Mouse (Mus musculus) fat pad, adult 2 months (tissue): ENCODE results near the gene Arl8b.

Source experiments
- DNase-seq: peaks from one replicate; pipeline ENCODE4 v3.0.0-alpha.2; 2011; ENCODE audit warnings: low read depth, low spot score; ENCODE audit errors: extremely low read depth

Arl8b gene

DNA sequence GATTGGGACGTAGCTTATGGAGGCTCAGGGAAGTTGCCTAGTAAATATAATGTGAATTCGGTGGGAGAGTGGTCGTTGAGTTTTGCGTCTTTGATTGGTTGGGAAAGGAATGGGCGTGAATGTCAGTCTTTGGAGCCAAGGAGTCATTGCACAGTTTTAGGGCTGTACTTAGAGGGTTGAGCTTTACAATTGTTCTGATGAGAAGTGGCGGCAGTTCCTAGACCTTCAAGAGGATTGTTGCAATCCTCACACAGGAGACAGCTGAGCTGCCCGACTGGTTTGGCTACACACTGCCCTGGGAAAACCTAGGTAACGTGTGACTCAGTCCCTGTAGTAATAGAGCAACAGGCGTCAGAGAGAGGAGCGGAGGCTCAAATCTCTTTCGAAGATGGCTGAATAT lies 1.2 kb downstream of the Arl8b start:
- peak; percentile 82 for DNase-seq

GRCm38 (mm10) chr6:108784796-108785195 lies 1.9 kb downstream of the Arl8b start:
- no peak for DNase-seq

GRCm38 (mm10) chr6:108785551-108785950 lies 2.7 kb downstream of the Arl8b start:
- DNase-seq: no peak

GRCm38 (mm10) chr6:108791498-108791897 lies 8.6 kb downstream of the Arl8b start:
- no peak for DNase-seq

DNA sequence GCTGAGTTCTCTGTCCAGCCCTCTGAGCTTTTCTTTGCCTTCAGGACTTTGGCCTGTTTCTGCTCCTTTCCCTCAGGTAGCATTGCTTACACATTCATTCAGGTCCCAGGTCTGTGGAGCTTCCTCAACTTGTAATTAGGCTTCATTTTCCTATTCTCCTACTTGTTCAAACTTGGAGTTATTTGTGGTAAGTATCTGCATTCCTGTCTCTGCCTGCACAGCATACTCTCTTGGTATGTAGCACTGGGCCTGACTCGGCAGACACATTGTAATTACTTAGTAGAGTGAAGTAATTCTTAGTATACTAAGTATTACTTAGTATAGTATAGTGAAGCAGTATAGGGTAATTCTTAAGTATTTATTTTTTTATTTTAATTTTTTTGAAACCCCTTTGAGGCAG lies 13.0 kb downstream of the Arl8b start:
- no peak for DNase-seq

GRCm38 (mm10) chr6:108796706-108797105 lies 13.8 kb downstream of the Arl8b start:
- no peak for DNase-seq

DNA sequence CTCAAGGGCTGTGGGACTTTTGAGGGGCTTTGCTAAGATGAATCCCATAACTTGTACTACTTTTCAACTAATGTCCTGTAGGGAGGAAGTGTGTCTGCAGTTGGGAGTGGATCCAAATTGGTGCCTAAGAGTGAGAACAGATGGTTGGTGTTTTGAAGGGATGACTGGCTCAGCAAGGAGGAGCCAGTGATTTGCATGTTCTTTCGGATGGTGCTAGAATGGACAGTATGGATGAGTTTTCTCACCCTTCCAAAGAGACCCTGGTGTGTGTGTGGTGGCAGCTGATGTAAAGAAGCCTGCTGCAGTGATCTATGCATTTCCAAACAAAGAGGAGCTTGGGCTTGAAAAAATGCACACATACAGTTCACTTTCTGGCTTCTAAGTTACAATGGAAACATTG lies 22.3 kb downstream of the Arl8b start:
- no peak for DNase-seq

DNA sequence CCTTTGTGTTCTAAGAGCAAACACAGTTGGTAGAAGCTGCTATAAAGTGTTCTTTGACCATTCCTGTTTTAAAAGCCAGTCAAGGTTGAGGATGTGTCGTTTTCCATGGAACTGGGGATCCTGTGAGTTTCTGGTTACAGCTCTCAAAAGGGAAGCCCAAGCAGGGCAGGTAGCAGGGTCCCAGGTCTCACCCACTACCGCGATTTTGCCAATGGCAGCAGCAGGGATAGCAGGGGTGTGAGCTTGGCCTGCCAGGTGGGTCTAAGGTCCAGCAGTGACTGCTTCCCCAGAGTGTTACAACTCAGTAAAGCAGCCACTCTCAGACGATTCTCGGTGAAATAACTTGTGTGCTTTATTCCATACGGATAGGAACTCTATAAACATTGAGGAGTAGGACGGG lies 23.0 kb downstream of the Arl8b start:
- no peak for DNase-seq

DNA sequence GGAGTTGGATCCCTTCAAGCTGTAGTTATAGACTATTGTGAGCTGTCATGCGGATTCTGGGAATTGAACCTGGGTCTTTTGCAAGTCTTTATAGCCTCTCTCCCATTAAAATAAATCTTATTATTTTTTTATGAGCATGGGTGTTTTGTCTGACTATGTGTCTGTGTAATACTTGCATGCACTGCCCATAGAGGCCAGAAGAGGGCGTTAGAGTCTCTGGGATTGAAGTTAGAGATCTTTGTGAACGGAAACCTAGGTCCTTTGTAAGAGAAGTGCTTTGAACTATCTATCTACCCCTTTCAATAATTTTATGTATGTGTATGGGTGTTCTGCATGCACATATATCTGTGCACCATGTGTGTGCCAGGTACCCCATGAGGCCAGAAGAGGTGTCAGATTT lies 24.5 kb downstream of the Arl8b start:
- no peak for DNase-seq

GRCm38 (mm10) chr6:108808786-108809185 lies 25.9 kb downstream of the Arl8b start:
- no peak for DNase-seq

DNA sequence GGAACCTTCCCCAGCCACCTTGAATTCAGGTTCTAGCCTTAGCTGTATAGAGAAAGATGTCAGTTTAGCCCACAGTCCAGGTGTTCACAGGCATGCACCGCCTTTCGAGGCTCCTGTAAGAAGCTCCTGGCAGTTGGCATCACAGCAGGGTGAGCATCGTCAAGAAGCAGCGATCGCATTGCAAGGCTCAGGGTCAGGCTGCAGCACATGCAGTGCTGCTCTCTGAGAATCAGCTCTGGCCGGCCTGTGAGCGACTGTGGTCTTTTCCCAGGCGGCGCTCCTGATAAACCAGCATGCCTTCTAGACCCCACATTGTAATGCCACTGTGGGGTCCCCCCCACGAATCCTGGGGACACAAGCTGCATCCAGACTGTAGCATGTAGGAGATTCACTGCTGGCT lies 27.3 kb downstream of the Arl8b start:
- no peak for DNase-seq

DNA sequence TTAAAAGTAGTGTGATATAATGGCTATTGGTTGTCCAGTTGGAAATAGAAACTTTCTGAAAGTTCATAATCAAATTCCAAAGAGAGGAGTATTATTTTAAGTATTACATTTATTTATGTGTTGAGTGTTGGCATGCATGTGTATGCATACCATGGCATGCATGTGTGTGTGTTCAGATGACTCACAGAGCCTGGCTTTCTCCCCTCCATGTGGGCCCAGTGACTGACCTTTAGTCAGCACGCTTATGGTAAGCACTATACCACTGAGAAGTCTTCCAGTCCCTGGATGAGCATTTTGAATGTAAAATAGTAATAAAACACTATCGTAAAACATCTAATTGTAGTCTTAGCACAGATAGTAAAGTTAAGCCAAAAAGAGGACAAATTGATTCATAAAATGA lies 29.2 kb downstream of the Arl8b start:
- DNase-seq: no peak

DNA sequence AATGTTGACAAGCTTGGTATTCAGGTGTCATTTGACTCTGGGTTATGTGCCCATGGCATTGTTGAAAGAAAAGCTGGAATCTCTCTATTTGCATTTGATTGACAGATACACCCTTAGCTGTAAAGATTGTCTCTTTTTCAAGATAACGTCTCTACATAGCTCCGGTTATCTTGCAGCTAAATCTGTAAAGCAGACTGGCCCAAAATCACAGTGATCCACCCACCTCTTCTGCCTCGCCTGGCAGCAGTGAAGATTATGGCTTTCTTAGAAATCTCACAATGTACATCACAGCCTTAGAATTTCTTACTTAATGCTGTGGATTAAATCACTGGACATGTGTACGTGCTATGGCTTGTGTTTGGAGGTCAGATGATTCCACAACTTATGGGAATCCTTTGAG lies 34.6 kb downstream of the Arl8b start:
- DNase-seq: no peak

DNA sequence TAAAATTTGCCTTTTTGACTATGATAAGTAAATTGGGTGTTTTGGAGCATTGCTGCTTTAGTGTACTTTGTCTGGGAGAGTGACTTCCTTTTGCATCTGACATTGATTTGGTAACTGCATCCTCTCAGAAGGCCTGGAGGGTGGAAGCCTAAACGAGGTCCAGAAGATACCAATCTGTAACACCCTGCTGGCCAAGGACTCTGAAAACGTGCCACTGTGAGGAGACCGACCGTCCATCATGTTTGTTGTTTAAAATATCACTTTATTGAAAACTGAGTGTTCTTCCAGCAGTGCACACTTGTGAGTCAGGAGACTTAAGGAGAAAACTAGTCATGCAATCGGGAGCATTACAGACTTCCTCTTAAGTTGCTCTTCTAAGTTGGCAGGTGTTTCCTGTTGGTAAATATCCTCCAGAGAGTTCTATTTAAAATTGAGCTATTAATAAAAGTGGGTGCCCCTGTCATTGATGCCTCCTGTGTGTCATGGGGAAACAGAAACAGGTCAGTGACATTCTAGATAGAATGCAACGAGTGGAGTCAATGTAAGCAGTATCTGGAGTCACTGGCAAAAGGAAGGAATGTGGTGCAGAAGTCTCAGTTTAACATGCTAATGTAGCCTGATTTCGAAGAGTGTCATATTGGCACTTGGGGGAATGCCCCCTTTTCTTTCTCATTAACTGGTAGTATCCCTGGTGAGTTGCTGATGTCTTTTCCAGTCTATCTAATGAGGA lies 42.1 kb downstream of the Arl8b start:
- DNase-seq: no peak

GRCm38 (mm10) chr6:108826070-108826469 lies 43.2 kb downstream of the Arl8b start:
- DNase-seq: no peak

DNA sequence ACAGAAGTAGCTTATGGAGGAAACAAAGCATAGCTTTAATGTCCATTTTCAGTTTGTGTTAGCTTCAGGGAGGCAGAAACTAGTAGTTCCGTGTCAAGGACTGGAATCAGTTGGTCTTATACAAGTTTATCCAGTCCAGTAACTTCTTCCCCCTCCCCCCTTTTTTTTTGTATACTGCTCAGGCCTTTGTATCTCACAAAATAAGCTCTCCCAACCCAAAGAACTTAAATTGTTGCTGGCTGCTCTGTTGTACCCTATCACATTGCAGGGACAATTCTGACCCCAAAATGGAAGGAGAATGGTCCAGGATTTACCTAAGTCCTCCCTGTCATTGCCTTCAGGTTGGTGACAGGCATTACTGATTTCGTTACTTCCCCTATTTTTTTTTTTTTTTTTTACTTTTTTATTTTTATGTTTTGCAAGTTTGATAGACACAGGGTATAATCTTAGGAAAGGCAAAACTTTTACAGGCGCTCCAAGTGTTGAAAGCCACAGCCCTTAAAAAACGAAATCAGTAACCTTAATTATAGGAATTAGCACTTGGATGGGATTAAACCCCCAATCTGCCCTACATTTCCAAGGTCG lies 44.5 kb downstream of the Arl8b start:
- DNase-seq: no peak

DNA sequence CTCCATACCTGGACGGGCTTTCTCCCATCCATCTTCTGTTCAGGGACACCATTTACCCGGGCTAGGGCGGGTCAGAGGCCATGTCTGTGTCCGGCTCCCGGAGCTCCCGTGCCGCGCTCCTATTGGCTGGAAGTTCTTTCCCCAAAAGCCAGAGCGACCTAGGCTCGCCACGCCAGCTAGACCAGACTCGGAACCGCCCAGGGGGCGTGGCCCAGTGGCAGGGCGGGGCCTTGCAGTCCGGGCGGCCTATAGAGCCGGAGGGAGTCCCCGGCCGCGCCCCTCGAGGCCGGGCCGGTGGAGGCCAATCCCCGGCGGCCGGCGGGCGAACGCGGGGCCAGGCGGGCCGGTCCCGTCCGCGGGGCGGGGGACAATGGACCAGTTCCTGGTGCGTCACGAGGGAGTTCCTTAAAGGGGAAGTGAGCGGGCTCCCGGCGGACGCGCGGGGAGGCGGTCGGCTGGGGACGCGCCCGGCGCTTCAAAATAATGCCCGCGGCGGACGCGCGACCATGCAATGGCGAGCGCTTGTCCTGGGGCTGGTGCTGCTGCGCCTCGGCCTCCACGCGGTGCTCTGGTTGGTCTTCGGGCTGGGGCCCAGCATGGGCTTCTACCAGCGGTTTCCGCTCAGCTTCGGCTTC lies 45.5 kb downstream of the Arl8b start, which contains the start of gene Edem1:
TSS of gene Edem1 (plus strand) at position 408 of the 635 bp plus-strand sequence.
- DNase-seq: peak; percentile 52

- no peak for DNase-seq
Measured at GRCm38 (mm10) chr6:108828872-108829271, 46.0 kb downstream of the Arl8b start.

GRCm38 (mm10) chr6:108829386-108830370 lies 46.8 kb downstream of the Arl8b start:
- no peak for DNase-seq

DNA sequence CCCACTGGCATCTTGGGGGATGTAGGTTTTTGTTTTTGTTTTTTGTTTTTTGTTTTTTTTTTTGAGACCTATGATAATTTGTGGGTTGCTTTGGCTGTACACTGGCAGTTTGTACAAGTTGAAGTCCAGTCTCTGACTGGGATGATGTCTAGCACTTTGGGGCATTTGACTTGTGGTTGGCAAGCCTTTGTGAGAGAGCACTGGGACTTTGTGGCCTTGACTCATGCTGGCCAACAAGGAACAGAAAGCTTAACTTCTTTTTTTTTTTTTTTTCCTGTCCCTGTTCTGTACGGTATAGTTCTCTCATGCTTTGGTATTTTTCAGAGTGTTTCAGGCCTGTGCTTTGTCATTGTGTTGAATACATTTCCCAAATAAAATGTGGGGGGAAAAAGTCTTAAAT lies 49.3 kb downstream of the Arl8b start:
- DNase-seq: no peak

- DNase-seq: no peak
Measured at GRCm38 (mm10) chr6:108832989-108833388, 50.1 kb downstream of the Arl8b start.
